Mouse (Mus musculus) lung, embryonic 14.5 days (tissue): Measurements from ENCODE around the gene Gm39653. TPM values are rescaled to one million over a fixed set of nuclear protein-coding genes. Genes with fewer than 3 reads are reported as not detected.

Experiments
- ATAC-seq: fragments of 200-750 bp; cut with Nextera tagmentation; 2 replicates; pipeline ENCODE4 v1.8.0; 2017; ENCODE audit warnings: mild to moderate bottlenecking, moderate TSS enrichment, moderate library complexity; ENCODE audit not compliant: insufficient read depth
- DNase-seq: peaks from one replicate; pipeline ENCODE4 v3.0.0-alpha.2; 2015
- H3K27ac ChIP-seq: fragments of 300-500 bp; sonication (generic); 2 replicates; pipeline ENCODE4 v1.5.1; 2014; ENCODE audit warnings: low read depth, mild to moderate bottlenecking, moderate library complexity
- H3K27me3 ChIP-seq: fragments of 300-500 bp; sonication (generic); 2 replicates; pipeline ENCODE4 v1.6.1; 2014; ENCODE audit warnings: low read length, control low read depth; ENCODE audit not compliant: insufficient read depth
- H3K36me3 ChIP-seq: fragments of 300-500 bp; sonication (generic); 2 replicates; pipeline ENCODE4 v1.6.1; 2014; ENCODE audit warnings: control low read depth; ENCODE audit not compliant: insufficient read depth
- H3K4me1 ChIP-seq: fragments of 300-500 bp; sonication (generic); 2 replicates; pipeline ENCODE4 v1.6.1; 2014; ENCODE audit warnings: antibody characterized with exemption, control low read depth; ENCODE audit not compliant: insufficient read depth
- H3K4me2 ChIP-seq: fragments of 300-500 bp; sonication (generic); 2 replicates; pipeline ENCODE4 v1.6.1; 2014; ENCODE audit warnings: mild to moderate bottlenecking
- H3K4me3 ChIP-seq: fragments of 300-500 bp; sonication (generic); 2 replicates; pipeline ENCODE4 v1.5.1; 2014; ENCODE audit warnings: low read depth, low read length
- H3K9ac ChIP-seq: fragments of 300-500 bp; sonication (generic); 2 replicates; pipeline ENCODE4 v1.6.1; 2014
- H3K9me3 ChIP-seq: fragments of 300-500 bp; sonication (generic); 2 replicates; pipeline ENCODE4 v1.6.1; 2016; ENCODE audit warnings: low read depth, low read length, control low read depth
- CTCF ChIP-seq: IDR thresholded peaks from 2 replicates; pipeline ENCODE4 v1.5.1; 2016; ENCODE audit warnings: antibody characterized with exemption, low read depth
- WGBS: fragments of 180-500 bp; shearing (Covaris S2); extraction: QIAGEN DNeasy Blood & Tissue Kit; methylation state at CpG from one replicate; pipeline ENCODE4 v1.1.7; 2014; 5-methylcytosine and 5-hydroxymethylcytosine counted together
- polyA plus RNA-seq: library from polyadenylated mRNA; unstranded; fragments of >200 nt; fragmentation: Nextera tagmentation; extraction: Ambion mirVana; gene quantifications from 2 replicates; pipeline ENCODE4 v1.2.1, GENCODE M21; 2014

Gm39653 gene
- polyA plus RNA-seq, 1 experiment from 2014 or later, result not detected

GRCm38 (mm10) chr1:63659591-63659990 is 43.8 kb downstream of the Gm39653 start:
- TF ChIP-seq CTCF, result peak; percentile 80
- Histone ChIP-seq H3K36me3 (no peaks in the 10 kb centered on the region), H3K27me3 (no peaks in the 10 kb centered on the region), H3K9ac (no peak overlapping the region), H3K27ac (no peak overlapping the region), H3K4me1 (no peaks in the 10 kb centered on the region), H3K4me3 (no peak overlapping the region), H3K4me2 (no peak overlapping the region), H3K9me3 (no peaks in the 10 kb centered on the region)
- ATAC-seq (no peak), DNase-seq (peak; percentile 91)
- WGBS, result under 1% methylated on average over 7 of the region's 7 CpGs

DNA sequence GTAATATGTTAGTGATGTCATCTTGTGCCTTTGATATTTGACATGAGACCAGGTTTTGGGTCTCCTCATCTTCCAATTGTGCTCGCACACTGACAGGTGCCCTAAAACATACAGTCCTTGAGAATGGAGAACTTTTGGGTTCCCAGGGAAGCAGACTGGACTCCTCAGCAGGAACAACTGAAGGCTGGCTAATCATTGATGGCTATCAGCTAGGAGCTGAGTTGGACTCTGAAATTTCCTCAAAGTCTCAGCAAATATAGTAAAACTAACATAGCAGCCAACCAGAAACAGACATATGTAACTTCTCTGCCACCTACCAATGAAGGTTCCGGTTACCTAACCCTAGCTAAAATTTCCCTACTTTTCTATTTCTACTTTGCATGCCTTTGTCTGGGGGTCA is 50.3 kb downstream of the Gm39653 start:
- Histone ChIP-seq H3K4me2 (no peak overlapping the region), H3K27ac (no peak overlapping the region), H3K4me3 (no peak overlapping the region), H3K36me3 (no peaks in the 10 kb centered on the region), H3K9me3 (no peaks in the 10 kb centered on the region), H3K27me3 (0 out of 2 replicates have a peak, but pooled peaks cover 3% of the 10 kb centered on the region), H3K4me1 (no peaks in the 10 kb centered on the region), H3K9ac (no peak overlapping the region)
- 89% methylated on average over 2 of the region's 2 CpGs for WGBS
- DNase-seq (no peak), ATAC-seq (no peak)
- TF ChIP-seq CTCF, result no peak

- H3K36me3 ChIP-seq, result no peaks in the 10 kb centered on the region
- TF ChIP-seq CTCF, result no peak
- H3K9ac ChIP-seq, result no peak overlapping the region
- H3K4me3 ChIP-seq, result no peak overlapping the region
- WGBS, result 31% methylated on average over 9 of the region's 9 CpGs
- ATAC-seq, result no peak
- H3K9me3 ChIP-seq, result no peaks in the 10 kb centered on the region
- H3K27me3 ChIP-seq, result 0 out of 2 replicates have a peak, but pooled peaks cover 3% of the 10 kb centered on the region
- H3K4me2 ChIP-seq, result no peak overlapping the region
- DNase-seq, result no peak
- no peak overlapping the region for H3K27ac ChIP-seq
- H3K4me1 ChIP-seq, result no peaks in the 10 kb centered on the region
These were observed 51.6 kb downstream of the Gm39653 start for GRCm38 (mm10) chr1:63667201-63667948.

GRCm38 (mm10) chr1:63667949-63668851 is 52.4 kb downstream of the Gm39653 start:
- ATAC-seq (no peak), DNase-seq (no peak)
- Histone ChIP-seq H3K36me3 (no peaks in the 10 kb centered on the region), H3K27ac (no peak overlapping the region), H3K4me1 (no peaks in the 10 kb centered on the region), H3K9me3 (no peaks in the 10 kb centered on the region), H3K9ac (no peak overlapping the region), H3K4me2 (0 out of 2 replicates have a peak overlapping the region, but pooled peaks have one; percentile 15), H3K4me3 (no peak overlapping the region), H3K27me3 (0 out of 2 replicates have a peak, but pooled peaks cover 3% of the 10 kb centered on the region)
- TF ChIP-seq CTCF, result no peak
- WGBS, result 30% methylated on average over 13 of the region's 13 CpGs

DNA sequence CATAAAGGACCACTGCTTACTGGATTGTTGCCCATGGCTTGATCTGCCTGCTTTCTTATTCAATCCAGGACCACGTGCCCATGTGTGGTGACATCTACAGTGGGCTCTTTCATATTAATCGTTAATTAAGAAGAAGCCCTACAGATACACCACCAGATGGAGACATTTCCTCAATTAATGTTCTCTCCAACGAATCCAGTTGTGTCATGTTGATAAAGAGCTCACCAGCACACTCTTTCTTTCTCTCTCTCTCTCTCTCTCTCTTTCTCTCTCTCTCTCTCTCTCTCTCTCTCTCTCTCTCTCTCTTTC is 53.0 kb downstream of the Gm39653 start:
- Histone ChIP-seq H3K4me1 (no peaks in the 10 kb centered on the region), H3K4me3 (no peak overlapping the region), H3K36me3 (no peaks in the 10 kb centered on the region), H3K27me3 (0 out of 2 replicates have a peak, but pooled peaks cover 3% of the 10 kb centered on the region), H3K4me2 (0 out of 2 replicates have a peak overlapping the region, but pooled peaks have one; percentile 15), H3K27ac (no peak overlapping the region), H3K9ac (no peak overlapping the region), H3K9me3 (no peaks in the 10 kb centered on the region)
- peak; percentile 84 for DNase-seq
- WGBS, result 4% methylated on average over 3 of the region's 3 CpGs
- ATAC-seq, result peak; percentile 52; the same call in 1 of the 2 replicates
- TF ChIP-seq CTCF, result peak; percentile 65

Other genes starting within 250 kb of the Gm39653 start
- gene Adam23, start 170.1 kb upstream of the Gm39653 start, polyA plus RNA-seq, result 1.2 and 1.3 TPM in 2 replicates
- gene Dytn, start 71.0 kb downstream of the Gm39653 start, polyA plus RNA-seq, result not detected in 2 replicates
- not detected in 2 replicates for gene Mdh1b, start 114.3 kb downstream of the Gm39653 start, polyA plus RNA-seq
- 57.9 and 71.3 TPM in 2 replicates for gene Fastkd2, start 114.6 kb downstream of the Gm39653 start, polyA plus RNA-seq
- gene 4933402D24Rik, start 153.3 kb downstream of the Gm39653 start, polyA plus RNA-seq, result not detected in 2 replicates